Mouse (Mus musculus) limb, embryonic 12.5 days (tissue): ENCODE data around the gene Sqor. TPM values are rescaled to one million over a fixed set of nuclear protein-coding genes. Genes with fewer than 3 reads are reported as not detected.

Experiments
- ATAC-seq: fragments of 200-750 bp; cut with Nextera tagmentation; 2 replicates; pipeline ENCODE4 v1.8.0; 2017; ENCODE audit warnings: low read depth, moderate TSS enrichment; ENCODE audit not compliant: insufficient number of reproducible peaks, insufficient read depth, low FRiP score, low TSS enrichment
- H3K27ac ChIP-seq: fragments of 300-500 bp; sonication (generic); 2 replicates; pipeline ENCODE4 v1.5.1; 2016; ENCODE audit warnings: mild to moderate bottlenecking, moderate library complexity
- H3K27me3 ChIP-seq: fragments of 300-500 bp; sonication (generic); 2 replicates; pipeline ENCODE4 v1.6.1; 2016; ENCODE audit warnings: mild to moderate bottlenecking, moderate library complexity
- H3K36me3 ChIP-seq: fragments of 300-500 bp; sonication (generic); 2 replicates; pipeline ENCODE4 v1.6.1; 2016; ENCODE audit warnings: mild to moderate bottlenecking, moderate library complexity
- H3K4me1 ChIP-seq: fragments of 300-500 bp; sonication (generic); replicated peaks from 2 replicates; pipeline ENCODE4 v1.6.1; 2016
- H3K4me2 ChIP-seq: fragments of 300-500 bp; sonication (generic); 2 replicates; pipeline ENCODE4 v1.6.1; 2016; ENCODE audit warnings: mild to moderate bottlenecking, moderate library complexity
- H3K4me3 ChIP-seq: fragments of 300-500 bp; sonication (generic); replicated peaks from 2 replicates; pipeline ENCODE4 v1.5.1; 2016; ENCODE audit warnings: mild to moderate bottlenecking
- H3K9ac ChIP-seq: fragments of 300-500 bp; sonication (generic); replicated peaks from 2 replicates; pipeline ENCODE4 v1.6.1; 2016; ENCODE audit warnings: mild to moderate bottlenecking, moderate library complexity
- H3K9me3 ChIP-seq: fragments of 300-500 bp; sonication (generic); 2 replicates; pipeline ENCODE4 v1.6.1; 2016; ENCODE audit warnings: mild to moderate bottlenecking, moderate library complexity
- WGBS: fragments of 180-500 bp; shearing (Covaris S2); methylation state at CpG from one replicate; pipeline ENCODE4 v1.1.7; 2016; 5-methylcytosine and 5-hydroxymethylcytosine counted together
- polyA plus RNA-seq: library from polyadenylated mRNA; unstranded; fragments of >200 nt; fragmentation: Nextera tagmentation; extraction: Ambion mirVana; gene quantifications from 2 replicates; pipeline ENCODE4 v1.2.1, GENCODE M21; 2016

The Sqor gene
- 3.2 and 3.4 TPM in 2 replicates for polyA plus RNA-seq

GRCm38 (mm10) chr2:122765071-122765793, at the start of gene Sqor:
Sqor (plus strand) TSS chr2:122765237.
- Histone ChIP-seq H3K4me3 (peak within 1 kb of the TSS; percentile 52), H3K27ac (no peak within 1 kb of the TSS), H3K9me3 (no peaks in the 10 kb centered on the region), H3K27me3 (peaks cover 39% of the 10 kb centered on the region), H3K4me2 (peak within 1 kb of the TSS; percentile 92), H3K36me3 (no peaks in the 10 kb centered on the region), H3K9ac (peak within 1 kb of the TSS; percentile 65), H3K4me1 (no peaks in the 10 kb centered on the region)
- WGBS: 1% methylated on average over 46 of the region's 46 CpGs
- peak; percentile 85 for ATAC-seq

DNA sequence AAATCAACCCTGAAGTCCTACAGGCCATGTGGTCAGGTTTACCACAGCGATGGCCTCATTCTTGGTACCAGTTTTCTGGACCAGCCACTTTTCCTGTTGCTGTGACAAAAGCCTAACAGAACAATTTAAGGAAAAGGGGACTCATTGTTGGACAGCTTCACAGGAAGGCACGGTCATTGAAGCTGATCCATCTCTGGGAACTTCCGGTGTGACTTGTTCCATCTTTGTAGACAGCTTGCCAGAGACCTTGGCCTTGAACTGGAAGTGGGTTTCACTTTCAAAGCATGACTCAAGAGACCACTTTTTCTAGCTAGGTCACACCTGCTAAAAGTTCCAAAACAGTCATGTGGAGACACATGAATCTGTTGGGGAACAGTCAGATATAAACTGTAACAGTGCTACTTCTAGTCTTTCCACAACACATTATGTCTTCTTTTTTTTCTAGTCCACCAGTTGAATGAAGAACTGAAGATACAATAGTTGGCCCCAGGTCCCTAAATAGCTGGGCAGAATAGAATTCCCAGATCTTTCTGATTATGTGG, 48.7 kb upstream of the Sqor start:
- Histone ChIP-seq H3K4me2 (no peak overlapping the region), H3K4me1 (no peaks in the 10 kb centered on the region), H3K9ac (no peak overlapping the region), H3K4me3 (no peak overlapping the region), H3K9me3 (no peaks in the 10 kb centered on the region), H3K27ac (no peak overlapping the region), H3K27me3 (no peaks in the 10 kb centered on the region), H3K36me3 (no peaks in the 10 kb centered on the region)
- no peak for ATAC-seq
- 89% methylated on average over 3 of the region's 3 CpGs for WGBS

DNA sequence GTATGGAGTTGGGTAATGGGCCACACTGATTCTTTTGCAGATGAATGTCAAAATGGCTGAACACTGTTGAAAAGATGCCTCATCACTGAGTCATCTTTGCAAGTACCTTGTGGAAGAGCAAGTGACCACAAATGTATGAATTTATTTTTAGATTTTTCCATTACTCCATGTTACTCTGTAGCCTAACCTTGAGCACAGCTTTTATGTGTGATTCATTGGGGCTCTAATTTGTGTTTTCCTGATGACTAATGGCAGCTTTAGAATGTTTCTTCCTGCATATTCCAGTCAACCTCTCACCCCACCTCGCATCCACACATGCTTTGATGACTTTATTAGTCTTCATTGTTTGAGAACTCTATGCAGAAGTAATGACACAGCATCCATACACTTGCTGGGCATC, 45.8 kb upstream of the Sqor start:
- Histone ChIP-seq H3K27ac (no peak overlapping the region), H3K9me3 (no peaks in the 10 kb centered on the region), H3K27me3 (no peaks in the 10 kb centered on the region), H3K4me3 (no peak overlapping the region), H3K4me2 (no peak overlapping the region), H3K36me3 (no peaks in the 10 kb centered on the region), H3K9ac (no peak overlapping the region), H3K4me1 (no peaks in the 10 kb centered on the region)
- WGBS: 56% methylated on average over 1 of the region's 1 CpGs
- ATAC-seq: no peak

DNA sequence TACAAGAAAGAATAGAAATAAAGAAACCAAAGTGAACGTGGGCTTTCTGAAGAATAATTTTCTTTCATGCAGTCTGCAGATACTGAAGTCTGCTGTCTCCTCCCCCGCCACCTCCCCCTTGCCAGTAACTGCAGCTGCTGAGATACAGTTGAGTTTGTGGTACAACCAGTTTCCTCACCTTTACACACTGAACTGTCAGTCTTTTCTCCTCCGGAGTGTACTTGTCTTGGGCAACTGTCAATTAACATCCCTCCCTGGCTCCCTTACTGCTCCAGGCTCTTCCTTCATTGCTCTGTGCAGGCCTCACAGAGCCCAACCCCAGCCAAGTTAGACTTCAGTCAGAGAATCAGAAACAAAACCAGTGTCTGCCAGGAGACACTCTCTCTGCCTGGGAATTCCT, 44.5 kb upstream of the Sqor start:
- 76% methylated on average over 3 of the region's 3 CpGs for WGBS
- Histone ChIP-seq H3K4me3 (no peak overlapping the region), H3K4me2 (no peak overlapping the region), H3K27me3 (no peaks in the 10 kb centered on the region), H3K27ac (no peak overlapping the region), H3K9ac (no peak overlapping the region), H3K36me3 (no peaks in the 10 kb centered on the region), H3K4me1 (no peaks in the 10 kb centered on the region), H3K9me3 (no peaks in the 10 kb centered on the region)
- no peak for ATAC-seq

DNA sequence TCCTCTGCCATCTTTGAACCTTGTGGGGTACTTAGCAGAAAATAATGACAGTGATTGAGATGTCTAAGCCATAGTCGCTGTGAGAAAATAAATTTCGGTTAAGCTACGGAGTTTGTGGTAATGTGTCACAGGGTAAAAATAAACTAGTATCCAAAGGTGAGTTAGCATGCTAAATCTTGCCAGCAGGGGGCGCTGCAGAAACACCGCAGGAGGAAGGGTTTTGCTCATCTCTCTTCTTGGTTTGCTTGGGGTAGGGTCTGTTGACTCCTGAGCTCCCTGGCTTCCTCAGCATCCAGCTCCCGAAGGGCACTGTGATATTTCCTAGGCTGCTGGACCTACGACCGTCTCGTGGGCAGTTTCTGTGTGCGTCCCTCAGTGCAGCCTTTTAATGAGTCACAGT, 39.4 kb upstream of the Sqor start:
- H3K9me3 ChIP-seq: no peaks in the 10 kb centered on the region
- 55% methylated on average over 10 of the region's 10 CpGs for WGBS
- no peak overlapping the region for H3K27ac ChIP-seq
- no peaks in the 10 kb centered on the region for H3K36me3 ChIP-seq
- no peak overlapping the region for H3K4me3 ChIP-seq
- no peaks in the 10 kb centered on the region for H3K27me3 ChIP-seq
- H3K9ac ChIP-seq: no peak overlapping the region
- no peak overlapping the region for H3K4me2 ChIP-seq
- no peaks in the 10 kb centered on the region for H3K4me1 ChIP-seq
- ATAC-seq: no peak

DNA sequence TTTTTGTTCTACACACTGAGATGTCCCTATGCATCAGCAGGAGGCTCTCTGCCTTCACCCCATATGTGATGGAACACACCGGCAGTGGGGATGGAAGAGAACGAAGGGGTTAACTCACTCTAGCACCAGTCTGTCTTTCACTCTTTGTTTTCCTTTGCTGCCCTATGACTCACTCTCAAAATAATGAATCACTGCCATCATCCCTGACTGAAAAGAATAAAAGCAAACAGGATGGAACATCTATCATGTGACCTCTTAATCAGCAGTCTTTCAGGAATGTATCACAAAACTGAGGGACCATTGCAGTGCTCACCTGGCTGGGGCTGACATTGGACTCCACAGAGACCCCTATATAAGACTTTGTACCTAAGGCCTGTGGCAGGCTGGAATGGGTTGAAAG, 33.6 kb upstream of the Sqor start:
- Histone ChIP-seq H3K4me1 (no peaks in the 10 kb centered on the region), H3K4me2 (no peak overlapping the region), H3K27ac (no peak overlapping the region), H3K9me3 (no peaks in the 10 kb centered on the region), H3K9ac (no peak overlapping the region), H3K27me3 (peaks cover 17% of the 10 kb centered on the region; the same call in 1 of the 2 replicates), H3K4me3 (no peak overlapping the region), H3K36me3 (no peaks in the 10 kb centered on the region)
- no peak for ATAC-seq
- WGBS: 86% methylated on average over 2 of the region's 2 CpGs

DNA sequence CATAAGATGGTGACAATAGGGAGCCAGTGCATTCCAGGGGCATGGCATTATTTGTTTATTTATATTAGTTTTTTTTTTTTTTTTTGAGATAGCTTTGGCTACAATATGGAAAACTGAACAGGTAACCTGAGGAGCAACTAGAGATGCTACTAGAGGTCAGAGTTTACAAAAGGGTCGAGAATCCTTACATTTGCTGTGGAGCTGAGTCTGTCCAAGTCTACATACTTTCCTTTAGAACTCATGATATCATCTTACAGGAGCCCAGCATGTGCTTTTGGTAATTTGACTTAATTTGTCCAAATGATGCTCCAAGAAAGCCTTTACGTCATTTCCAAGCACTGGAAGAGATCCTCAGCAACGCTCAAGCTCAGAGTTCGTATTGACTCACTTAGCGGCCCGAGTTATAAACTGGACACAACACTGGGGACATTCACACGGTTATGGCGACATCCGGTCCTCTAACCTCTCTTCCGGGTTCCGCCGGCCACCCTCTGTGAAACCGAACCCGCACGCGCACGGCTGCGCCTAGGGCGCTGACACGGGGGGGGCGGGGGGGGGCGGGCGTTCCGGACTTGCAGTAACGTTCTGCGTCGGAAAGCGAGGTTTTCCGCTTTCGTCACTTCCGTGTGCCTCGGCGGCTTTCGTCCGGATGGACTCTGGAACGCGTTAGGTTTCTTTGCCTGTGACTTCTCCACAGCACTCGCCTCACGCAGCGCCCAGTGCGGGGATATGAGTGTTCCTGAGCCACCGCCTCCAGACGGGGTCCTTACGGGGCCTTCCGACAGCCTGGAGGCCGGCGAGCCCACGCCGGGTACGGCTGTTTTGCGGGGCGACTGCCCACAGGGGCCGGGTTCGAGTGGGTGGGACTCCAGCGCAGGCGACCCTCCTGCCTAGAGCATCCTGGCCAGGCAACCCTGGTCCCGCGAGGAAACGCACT, 26.9 kb upstream of the Sqor start, which contains the start of gene Bloc1s6:
Bloc1s6 (plus strand) TSS at position 610 of the 937 bp plus-strand sequence.
- under 1% methylated on average over 54 of the region's 59 CpGs for WGBS
- ATAC-seq: peak; percentile 85
- peaks cover 12% of the 10 kb centered on the region; the same call in 1 of the 2 replicates for H3K27me3 ChIP-seq

DNA sequence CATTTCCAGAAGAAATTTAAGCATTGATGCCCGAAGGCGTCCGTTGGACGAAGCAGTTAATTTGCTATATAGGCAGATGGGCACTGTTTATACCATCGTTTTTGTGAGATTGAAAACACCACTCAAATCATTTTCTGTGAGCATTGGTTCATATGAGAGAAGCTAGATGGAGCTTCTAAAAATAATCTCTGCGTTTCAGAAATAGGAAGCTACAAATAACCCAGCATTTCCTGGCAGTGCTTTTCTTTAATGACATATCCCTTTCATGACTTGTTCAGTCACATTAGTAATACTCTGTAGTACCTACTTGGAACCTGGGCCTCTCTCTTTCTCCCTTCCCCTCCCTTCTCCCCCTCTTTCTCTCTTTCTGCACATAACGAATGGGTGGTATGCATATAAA, 26.0 kb upstream of the Sqor start:
- peaks cover 11% of the 10 kb centered on the region; the same call in 1 of the 2 replicates for H3K27me3 ChIP-seq
- H3K36me3 ChIP-seq: peaks cover 8% of the 10 kb centered on the region; the same call in 1 of the 2 replicates
- ATAC-seq: no peak
- no peak overlapping the region for H3K27ac ChIP-seq
- H3K4me3 ChIP-seq: peak overlapping the region; percentile 87
- H3K9me3 ChIP-seq: no peaks in the 10 kb centered on the region
- 24% methylated on average over 7 of the region's 7 CpGs for WGBS
- peak overlapping the region; percentile 66 for H3K4me2 ChIP-seq
- peaks cover 8% of the 10 kb centered on the region for H3K4me1 ChIP-seq
- peak overlapping the region; percentile 92 for H3K9ac ChIP-seq

More for the DNA sequence above, 26.9 kb upstream of the Sqor start, which contains the start of gene Bloc1s6:
- peak within 1 kb of the TSS; percentile 87 for H3K4me3 ChIP-seq
- H3K27ac ChIP-seq: peak within 1 kb of the TSS; percentile 95
- H3K4me1 ChIP-seq: peaks cover 8% of the 10 kb centered on the region
- peaks cover 2% of the 10 kb centered on the region; the same call in 1 of the 2 replicates for H3K36me3 ChIP-seq
- H3K4me2 ChIP-seq: peak within 1 kb of the TSS; percentile 66
- peak within 1 kb of the TSS; percentile 92 for H3K9ac ChIP-seq
- H3K9me3 ChIP-seq: no peaks in the 10 kb centered on the region

DNA sequence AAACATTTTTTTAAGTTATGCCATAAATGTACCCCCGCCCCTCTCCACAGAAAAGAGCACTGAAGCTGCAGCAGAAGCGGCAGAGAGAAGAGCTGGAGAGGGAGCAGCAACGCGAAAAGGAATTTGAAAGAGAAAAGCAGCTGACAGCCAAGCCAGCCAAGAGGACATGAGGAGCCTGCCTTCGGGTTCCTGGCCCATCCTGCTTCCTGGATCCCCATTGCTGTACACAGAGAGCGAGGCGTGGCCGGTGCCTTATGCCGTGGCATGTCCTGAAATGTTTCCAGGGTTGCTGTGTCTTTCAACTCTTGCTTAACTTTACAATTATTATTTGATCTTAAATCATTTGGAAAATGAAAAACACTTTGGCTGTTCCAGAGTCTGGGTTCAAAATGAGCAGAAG, 18.6 kb upstream of the Sqor start:
- H3K4me1 ChIP-seq: no peaks in the 10 kb centered on the region
- WGBS: 89% methylated on average over 9 of the region's 9 CpGs
- no peak overlapping the region for H3K9ac ChIP-seq
- H3K36me3 ChIP-seq: peaks cover 56% of the 10 kb centered on the region
- H3K27ac ChIP-seq: no peak overlapping the region
- ATAC-seq: no peak
- H3K4me3 ChIP-seq: no peak overlapping the region
- no peaks in the 10 kb centered on the region for H3K9me3 ChIP-seq
- H3K27me3 ChIP-seq: no peaks in the 10 kb centered on the region
- no peak overlapping the region for H3K4me2 ChIP-seq

GRCm38 (mm10) chr2:122753739-122754343, 11.2 kb upstream of the Sqor start:
- no peak for ATAC-seq

More at GRCm38 (mm10) chr2:122753739-122754343, 11.2 kb upstream of the Sqor start:
- WGBS: 16% methylated on average over 7 of the region's 7 CpGs
- Histone ChIP-seq H3K9me3 (no peaks in the 10 kb centered on the region), H3K27ac (no peak overlapping the region), H3K36me3 (peaks cover under 1% of the 10 kb centered on the region; the same call in 1 of the 2 replicates), H3K9ac (no peak overlapping the region), H3K4me3 (no peak overlapping the region), H3K4me2 (no peak overlapping the region), H3K27me3 (peaks cover 2% of the 10 kb centered on the region; the same call in 1 of the 2 replicates), H3K4me1 (no peaks in the 10 kb centered on the region)
